Mouse (Mus musculus) liver, adult 2 months (tissue): ENCODE measurements around the gene Mdh2.

Experiments used
- CTCF ChIP-seq: fragments of 200-500 bp; IDR thresholded peaks from 2 replicates; pipeline ENCODE4 v1.5.1; 2011; ENCODE audit warnings: low read depth, low read length, control low read depth
- POLR2A ChIP-seq: fragments of 200-500 bp; IDR thresholded peaks from 2 replicates; pipeline ENCODE4 v1.6.1; 2011; ENCODE audit warnings: low read length, control low read depth; ENCODE audit not compliant: insufficient read depth; ENCODE audit errors: extremely low read depth

DNA sequence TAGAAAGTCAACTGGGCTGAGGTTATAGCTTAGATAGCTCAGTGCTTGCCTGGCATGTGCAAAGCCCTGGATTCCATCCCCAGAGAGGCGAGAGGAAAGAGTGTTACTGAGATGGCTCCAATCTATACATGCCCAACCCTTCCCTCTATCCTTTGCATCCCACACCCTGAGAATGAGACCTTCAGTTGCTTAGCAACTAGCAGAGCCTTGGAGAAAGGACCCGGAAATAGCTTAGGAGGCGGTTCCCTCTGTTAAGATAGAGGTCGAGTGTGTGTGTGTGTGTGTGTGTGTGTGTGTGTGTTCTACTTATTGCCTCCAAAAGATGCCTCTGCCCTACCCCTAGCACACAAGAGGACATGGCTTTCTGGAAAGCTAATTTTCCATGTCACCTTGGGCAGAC lies 54.4 kb downstream of the Mdh2 start:
- TF ChIP-seq POLR2A, result no peak
- no peak for TF ChIP-seq CTCF
